Comparison of ENCODE assay signal across 20 mouse cellular contexts in genomic region chr14:98442411-98442810, GRCm38 (mm10).
DNase-seq lines count a peak whose midpoint lies in the region; ATAC-seq lines count a peak whose summit lies in the region.
"Had no signal": no experiment of that assay in that cellular context is flagged by ENCODE, and none has a peak within 500 bp of the region (broad histone marks: within the 10 kb centered on the region; RNA-seq: fewer than 3 reads in every experiment).

No protein-coding gene starts in this region.

- no peak for DNase-seq in lung, postnatal 4 days
- DNase-seq in layer of hippocampus, postnatal 10 days (ENCODE audit: low spot score in 2 of 2), result peak; percentile 7 to 24
- DNase-seq in thymus, postnatal 0 days (ENCODE audit: low spot score), result no peak
- no peak for DNase-seq in right cerebral cortex, postnatal 25 days
- no peak for DNase-seq in ovary, postnatal 10 days (ENCODE audit: low spot score)
- DNase-seq: adrenal gland, postnatal 25 days; cerebellum, adult 18-20 months; gastrocnemius, postnatal 25 days; kidney, adult 11 months; liver, postnatal 0 days had no signal

- no peaks in the 10 kb centered on the region for H3K36me3 ChIP-seq in forebrain, embryonic 13.5 days (ENCODE audit: poor library complexity, severe bottlenecking)
- H3K36me3 ChIP-seq in forebrain, embryonic 15.5 days, result no peaks in the 10 kb centered on the region
- no peaks in the 10 kb centered on the region for H3K36me3 ChIP-seq in lung, embryonic 16.5 days (ENCODE audit: control insufficient read depth, insufficient read depth, low read length)
- H3K36me3 ChIP-seq: hindbrain, embryonic 12.5 days; limb, embryonic 12.5 days; midbrain, embryonic 15.5 days; neural tube, embryonic 12.5 days had no signal

- WGBS in forebrain, embryonic 13.5 days, result 70% methylated on average over 3 of the region's 3 CpGs
- WGBS in forebrain, embryonic 15.5 days, result 66% methylated on average over 3 of the region's 3 CpGs
- WGBS in lung, embryonic 16.5 days, result 62% methylated on average over 3 of the region's 3 CpGs

- no peak overlapping the region for H3K9ac ChIP-seq in forebrain, embryonic 13.5 days
- H3K9ac ChIP-seq in forebrain, embryonic 15.5 days (replicated peaks), result no peak overlapping the region
- no peak overlapping the region for H3K9ac ChIP-seq in lung, embryonic 16.5 days (ENCODE audit: low read length)
- H3K9ac ChIP-seq: hindbrain, embryonic 12.5 days; limb, embryonic 12.5 days; liver, postnatal 0 days; midbrain, embryonic 15.5 days; neural tube, embryonic 12.5 days had no signal

- H3K27ac ChIP-seq in forebrain, embryonic 13.5 days, result no peak overlapping the region
- H3K27ac ChIP-seq in forebrain, embryonic 15.5 days (replicated peaks), result no peak overlapping the region
- H3K27ac ChIP-seq in lung, embryonic 16.5 days (ENCODE audit: low read length), result no peak overlapping the region
- H3K27ac ChIP-seq: hindbrain, embryonic 12.5 days; kidney, postnatal 0 days; limb, embryonic 12.5 days; macrophage; midbrain, embryonic 15.5 days; neural tube, embryonic 12.5 days had no signal

- no peak overlapping the region for H3K4me3 ChIP-seq in forebrain, embryonic 13.5 days
- H3K4me3 ChIP-seq in forebrain, embryonic 15.5 days, result no peak overlapping the region
- no peak overlapping the region for H3K4me3 ChIP-seq in lung, embryonic 16.5 days (ENCODE audit: low read length)
- H3K4me3 ChIP-seq: hindbrain, embryonic 12.5 days; limb, embryonic 12.5 days; midbrain, embryonic 15.5 days; neural tube, embryonic 12.5 days had no signal

- no peak overlapping the region for H3K4me2 ChIP-seq in forebrain, embryonic 13.5 days
- no peak overlapping the region for H3K4me2 ChIP-seq in forebrain, embryonic 15.5 days (replicated peaks)
- no peak overlapping the region for H3K4me2 ChIP-seq in lung, embryonic 16.5 days (ENCODE audit: low read depth, low read length)
- H3K4me2 ChIP-seq: hindbrain, embryonic 12.5 days; limb, embryonic 12.5 days; liver, embryonic 11.5 days; midbrain, embryonic 15.5 days; neural tube, embryonic 12.5 days had no signal

- H3K27me3 ChIP-seq in forebrain, embryonic 13.5 days, result no peaks in the 10 kb centered on the region
- no peaks in the 10 kb centered on the region for H3K27me3 ChIP-seq in forebrain, embryonic 15.5 days
- H3K27me3 ChIP-seq in lung, embryonic 16.5 days (ENCODE audit: control insufficient read depth, insufficient read depth, low read depth, low read length), result no peaks in the 10 kb centered on the region
- H3K27me3 ChIP-seq: hindbrain, embryonic 12.5 days; limb, embryonic 12.5 days; midbrain, embryonic 15.5 days; neural tube, embryonic 12.5 days had no signal

- ATAC-seq in forebrain, embryonic 13.5 days, result peak; percentile 38; the same call in 1 of the 2 replicates
- ATAC-seq in forebrain, embryonic 15.5 days (replicated peaks), result no peak; the same call in 1 of the 2 replicates
- peak; percentile 38; the same call in 1 of the 2 replicates for ATAC-seq in lung, embryonic 16.5 days (ENCODE audit: low read depth)
- ATAC-seq: liver, postnatal 0 days; midbrain, embryonic 15.5 days had no signal

- H3K9me3 ChIP-seq in forebrain, embryonic 13.5 days (replicated peaks), result no peaks in the 10 kb centered on the region
- no peaks in the 10 kb centered on the region for H3K9me3 ChIP-seq in forebrain, embryonic 15.5 days
- no peaks in the 10 kb centered on the region for H3K9me3 ChIP-seq in lung, embryonic 16.5 days (ENCODE audit: control insufficient read depth, low read length)
- H3K9me3 ChIP-seq: hindbrain, embryonic 12.5 days; limb, embryonic 12.5 days; midbrain, embryonic 15.5 days; neural tube, embryonic 12.5 days had no signal

- H3K4me1 ChIP-seq in forebrain, embryonic 13.5 days, result no peaks in the 10 kb centered on the region
- no peaks in the 10 kb centered on the region for H3K4me1 ChIP-seq in forebrain, embryonic 15.5 days
- H3K4me1 ChIP-seq in lung, embryonic 16.5 days (replicated peaks; ENCODE audit: control insufficient read depth, insufficient read depth, low read length), result no peaks in the 10 kb centered on the region
- H3K4me1 ChIP-seq: hindbrain, embryonic 12.5 days; midbrain, embryonic 15.5 days; neural tube, embryonic 12.5 days had no signal

Comparison
In these comparisons a context has a peak if more than half of its experiments do, and no peak if none do; other contexts are left out.
1. DNase-seq: peak in layer of hippocampus, postnatal 10 days (2 of 2); none in lung, postnatal 4 days (0 of 2), thymus, postnatal 0 days (single experiment), right cerebral cortex, postnatal 25 days (single experiment) and ovary, postnatal 10 days (single experiment).